In the genomic region with DNA sequence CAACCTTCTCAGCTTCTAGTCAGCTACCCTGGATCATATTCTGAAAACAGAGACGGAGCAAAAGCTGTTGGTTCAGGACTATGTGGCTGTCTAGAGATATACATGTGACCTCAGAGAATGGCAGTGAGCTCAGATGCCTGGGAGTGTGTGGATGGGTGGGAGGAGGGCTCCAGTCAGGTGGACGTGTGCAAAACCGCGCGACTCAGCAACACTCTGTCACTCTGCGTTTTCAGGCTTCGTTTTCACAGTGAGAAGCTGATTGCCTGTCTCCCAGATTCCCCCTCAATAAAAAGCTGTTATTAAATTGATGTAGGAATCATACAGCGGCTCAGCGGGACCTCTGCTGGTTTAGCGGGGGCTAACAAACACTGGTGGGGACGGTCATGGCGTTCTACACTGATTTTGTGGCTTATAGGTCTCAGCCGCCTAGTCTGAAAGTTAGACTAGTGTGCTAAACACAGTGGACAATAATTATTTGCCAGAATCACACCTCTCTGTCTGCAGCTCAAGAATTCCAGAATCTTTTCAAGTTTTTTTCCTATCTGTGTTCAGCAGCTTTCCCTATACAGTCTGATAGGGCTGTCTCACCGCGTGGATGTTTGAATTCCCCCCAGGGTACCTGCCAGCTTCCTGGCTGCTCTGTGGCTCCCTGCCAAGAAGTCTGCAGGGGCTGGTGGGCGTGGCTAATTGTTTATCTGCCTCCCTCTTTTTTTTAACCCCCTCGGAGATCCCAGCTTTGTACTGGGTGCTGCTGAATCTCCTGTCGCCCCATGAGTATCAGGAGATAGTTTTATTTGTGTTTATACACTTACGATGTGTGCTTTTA, we compare ENCODE assay signal across 9 mouse cellular contexts. TPM values are rescaled to one million over a fixed set of nuclear protein-coding genes. Genes with fewer than 3 reads are reported as not detected.
DNase-seq lines count a peak whose midpoint lies in the region; ATAC-seq lines count a peak whose summit lies in the region.
"Had no signal": no experiment of that assay in that cellular context is flagged by ENCODE, and none has a peak within 500 bp of the region (broad histone marks: within the 10 kb centered on the region; RNA-seq: fewer than 3 reads in every experiment).

No protein-coding gene starts in this region.

- H3K27me3 ChIP-seq in heart, embryonic 13.5 days (replicated peaks): no peaks in the 10 kb centered on the region
- H3K27me3 ChIP-seq in liver, embryonic 16.5 days (ENCODE audit: control insufficient read depth, insufficient read depth, low read depth, low read length): no peaks in the 10 kb centered on the region
- no peaks in the 10 kb centered on the region for H3K27me3 ChIP-seq in stomach, embryonic 14.5 days (ENCODE audit: control insufficient read depth, insufficient read depth, low read length)
- H3K27me3 ChIP-seq: CH12.LX had no signal

- peaks cover 23% of the 10 kb centered on the region for H3K4me1 ChIP-seq in heart, embryonic 13.5 days
- no peaks in the 10 kb centered on the region for H3K4me1 ChIP-seq in liver, embryonic 16.5 days (ENCODE audit: control insufficient read depth, low read depth, low read length)
- H3K4me1 ChIP-seq in stomach, embryonic 14.5 days (ENCODE audit: control insufficient read depth, insufficient read depth, low read length): peaks cover 2% of the 10 kb centered on the region; the same call in 1 of the 2 replicates

- H3K27ac ChIP-seq in heart, embryonic 13.5 days (replicated peaks): peak overlapping the region; percentile 72
- no peak overlapping the region for H3K27ac ChIP-seq in liver, embryonic 16.5 days (ENCODE audit: low read length)
- no peak overlapping the region; the same call in 1 of the 2 replicates for H3K27ac ChIP-seq in stomach, embryonic 14.5 days (ENCODE audit: low read length)

- peak overlapping the region; percentile 70 for H3K9ac ChIP-seq in heart, embryonic 13.5 days
- H3K9ac ChIP-seq in liver, embryonic 16.5 days (ENCODE audit: low read depth, low read length): no peak overlapping the region
- H3K9ac ChIP-seq in stomach, embryonic 14.5 days (replicated peaks; ENCODE audit: low read depth, low read length): no peak overlapping the region

- ATAC-seq in heart, embryonic 13.5 days (ENCODE audit: extremely low read depth, insufficient number of reproducible peaks, low FRiP score, low TSS enrichment): peak; percentile 58; the same call in 1 of the 2 replicates
- peak; percentile 52 to 53 for ATAC-seq in hematopoietic stem cell, adult 5-6 weeks (replicated peaks in 1 of 2; ENCODE audit: insufficient read depth in 1 of 2, low FRiP score in 2 of 2, low TSS enrichment in 1 of 2, low read depth in 1 of 2, poor library complexity in 2 of 2, severe bottlenecking in 2 of 2)
- no peak for ATAC-seq in liver, embryonic 16.5 days (ENCODE audit: low read depth)
- ATAC-seq in stomach, embryonic 14.5 days (ENCODE audit: insufficient number of reproducible peaks, insufficient read depth, low FRiP score, low read depth): peak; percentile 79
- ATAC-seq in granulocyte monocyte progenitor cell, adult 5-6 weeks (replicated peaks; ENCODE audit: poor library complexity, severe bottlenecking): no peak
- no peak for ATAC-seq in inflammation-experienced regulatory T-cells, adult 6 months

- 2% methylated on average over 19 of the region's 19 CpGs for WGBS in heart, embryonic 13.5 days
- 8% methylated on average over 19 of the region's 19 CpGs for WGBS in liver, embryonic 16.5 days (ENCODE audit: insufficient replicate concordance)
- 6% methylated on average over 19 of the region's 19 CpGs for WGBS in stomach, embryonic 14.5 days

- H3K4me2 ChIP-seq in heart, embryonic 13.5 days: peak overlapping the region; percentile 79
- 0 out of 2 replicates have a peak overlapping the region, but pooled peaks have one; percentile 36 for H3K4me2 ChIP-seq in liver, embryonic 16.5 days (ENCODE audit: low read depth, low read length)
- H3K4me2 ChIP-seq in stomach, embryonic 14.5 days (replicated peaks; ENCODE audit: low read depth, low read length): peak overlapping the region; percentile 41

- peak overlapping the region; percentile 50 for H3K4me3 ChIP-seq in heart, embryonic 13.5 days
- H3K4me3 ChIP-seq in liver, embryonic 16.5 days (ENCODE audit: low read depth, low read length): 0 out of 2 replicates have a peak overlapping the region, but pooled peaks have one; percentile 1
- H3K4me3 ChIP-seq in stomach, embryonic 14.5 days (ENCODE audit: low read depth, low read length): peak overlapping the region; percentile 13; the same call in 1 of the 2 replicates

- H3K9me3 ChIP-seq in heart, embryonic 13.5 days: no peaks in the 10 kb centered on the region
- no peaks in the 10 kb centered on the region for H3K9me3 ChIP-seq in liver, embryonic 16.5 days (replicated peaks; ENCODE audit: control insufficient read depth, low read length)
- no peaks in the 10 kb centered on the region for H3K9me3 ChIP-seq in stomach, embryonic 14.5 days (ENCODE audit: control insufficient read depth, low read depth, low read length)

- H3K36me3 ChIP-seq in heart, embryonic 13.5 days: no peaks in the 10 kb centered on the region
- H3K36me3 ChIP-seq in liver, embryonic 16.5 days (ENCODE audit: control insufficient read depth, insufficient read depth): no peaks in the 10 kb centered on the region
- H3K36me3 ChIP-seq in stomach, embryonic 14.5 days (ENCODE audit: control insufficient read depth, insufficient read depth, low read length): no peaks in the 10 kb centered on the region

- no peak for DNase-seq in heart, adult 18-20 months
- peak; percentile 25 to 27 for DNase-seq in cerebellum, postnatal 36 days

RNA-seq across cellular contexts. Expression of gene Epb41l3, which starts 45.3 kb away (rescaled TPM):
- 98.4 and 102 TPM in 2 replicates for polyA plus RNA-seq in heart, embryonic 13.5 days (2015; fragmentation: Nextera tagmentation; extraction: Ambion mirVana)
- total RNA-seq in heart, adult 18-20 months (2021): 10 to 100 TPM; 15.0 to 16.2 TPM
- 21.2 and 37.6 TPM in 2 replicates for total RNA-seq in hematopoietic stem cell, adult 5-6 weeks (2017)
- 7.4 and 8.5 TPM in 2 replicates for polyA plus RNA-seq in liver, embryonic 16.5 days (2015; fragmentation: Nextera tagmentation; extraction: Ambion mirVana)
- polyA plus RNA-seq in stomach, embryonic 14.5 days (2014; fragmentation: Nextera tagmentation; extraction: Ambion mirVana): 75.0 and 77.9 TPM in 2 replicates
- total RNA-seq in granulocyte monocyte progenitor cell, adult 5-6 weeks (2014; fragmentation: Nextera tagmentation): 4.0 TPM in 1 of 2 replicates, not detected in the other
- total RNA-seq in granulocyte monocyte progenitor cell, adult 5-6 weeks (2017): not detected in 2 replicates
- polyA plus RNA-seq in inflammation-experienced regulatory T-cells, adult 6 months (2017; shearing (Covaris generic)): under 1 TPM; 0.16 to 0.98 (median 0.34) TPM
- total RNA-seq: CH12.LX had no signal

Comparison
In these comparisons a context has a peak if more than half of its experiments do, and no peak if none do; other contexts are left out.
1. ATAC-seq: peak in heart, embryonic 13.5 days (single experiment), hematopoietic stem cell, adult 5-6 weeks (2 of 2) and stomach, embryonic 14.5 days (single experiment); none in liver, embryonic 16.5 days (single experiment), granulocyte monocyte progenitor cell, adult 5-6 weeks (single experiment) and inflammation-experienced regulatory T-cells, adult 6 months (single experiment).
2. DNase-seq: peak in cerebellum, postnatal 36 days (2 of 2); none in heart, adult 18-20 months (0 of 2).
3. Peak in every context shown above with its lines, with median percentiles within 50 percentile points of each other: H3K4me2 ChIP-seq and H3K4me3 ChIP-seq.